Mouse (Mus musculus): Measurements from ENCODE around the gene Wnt5b. TPM values are rescaled to one million over a fixed set of nuclear protein-coding genes. Genes with fewer than 3 reads are reported as not detected.
"Not testable (repeated sequence)": the region's sequence is repeated elsewhere in the genome, so short reads cannot be mapped to it uniquely, and the experiment has no call there.

Gene Wnt5b
- polyA plus RNA-seq, 1 experiment from 2014 or later, result 5.0 TPM

DNA sequence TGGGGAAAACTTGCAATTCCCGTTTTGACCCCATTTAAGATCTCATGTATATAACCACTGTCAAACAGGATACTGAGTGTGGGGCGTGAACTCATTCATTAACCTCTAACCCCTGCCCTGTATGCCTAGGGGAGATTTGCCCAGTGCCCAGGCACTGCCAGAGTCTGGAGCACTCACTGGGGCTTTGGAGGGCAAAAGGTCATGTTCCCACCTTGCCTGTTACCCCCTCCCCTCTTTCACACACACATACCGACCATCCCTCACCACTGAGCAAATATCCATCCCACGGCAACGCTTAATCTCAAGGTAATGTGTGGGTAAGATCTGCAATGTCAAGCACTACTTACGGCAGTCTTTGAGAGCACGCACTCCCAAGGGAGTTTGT is 51.5 kb downstream of the Wnt5b start:
- ATAC-seq (ENCODE audit: low FRiP score), result no peak
- Histone ChIP-seq H3K9ac (no peak overlapping the region), H3K9me3 (no peaks in the 10 kb centered on the region), H3K36me3 (no peaks in the 10 kb centered on the region), H3K27me3 (no peaks in the 10 kb centered on the region), H3K4me2 (no peak overlapping the region), H3K4me3 (no peak overlapping the region), H3K4me1 (replicated peaks) (peaks cover 31% of the 10 kb centered on the region), H3K27ac (no peak overlapping the region)
- WGBS, result 18% methylated on average over 7 of the region's 7 CpGs

DNA sequence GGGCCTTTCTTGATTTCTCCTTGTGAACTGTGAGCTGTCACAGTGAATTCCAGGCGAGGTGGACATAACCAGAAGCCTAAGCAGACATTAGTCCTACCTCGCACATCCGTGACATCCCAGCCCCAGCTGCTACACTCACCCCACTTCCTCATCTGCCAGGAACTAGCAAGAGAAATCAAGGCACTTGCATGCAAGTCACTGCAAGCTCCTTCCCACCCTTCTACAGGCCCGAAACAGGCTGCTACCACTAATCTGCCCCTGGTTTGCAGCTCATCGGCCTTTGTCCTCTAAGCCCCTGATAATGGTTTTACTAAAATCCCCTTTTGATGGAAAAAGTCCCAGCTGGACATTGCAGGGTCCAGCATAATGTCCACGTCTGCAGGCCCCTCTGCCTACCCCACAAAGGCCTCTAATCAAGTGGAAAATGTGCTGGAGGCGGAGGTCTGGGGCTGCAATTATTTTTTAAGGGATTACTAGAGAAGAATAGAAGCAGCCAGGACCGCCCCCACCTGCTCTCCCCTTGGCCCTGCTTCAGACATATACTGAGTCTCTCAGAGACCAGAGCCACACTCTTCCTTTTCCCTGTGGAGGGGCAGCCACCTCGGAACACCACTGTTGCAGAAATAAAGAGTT is 52.0 kb downstream of the Wnt5b start:
- no peak for ATAC-seq (ENCODE audit: low FRiP score)
- H3K9me3 ChIP-seq, result no peaks in the 10 kb centered on the region
- no peak overlapping the region for H3K9ac ChIP-seq
- no peak overlapping the region for H3K27ac ChIP-seq
- H3K36me3 ChIP-seq, result no peaks in the 10 kb centered on the region
- WGBS, result 28% methylated on average over 9 of the region's 9 CpGs
- peaks cover 31% of the 10 kb centered on the region for H3K4me1 ChIP-seq (replicated peaks)
- H3K4me3 ChIP-seq, result no peak overlapping the region
- no peak overlapping the region for H3K4me2 ChIP-seq
- no peaks in the 10 kb centered on the region for H3K27me3 ChIP-seq

DNA sequence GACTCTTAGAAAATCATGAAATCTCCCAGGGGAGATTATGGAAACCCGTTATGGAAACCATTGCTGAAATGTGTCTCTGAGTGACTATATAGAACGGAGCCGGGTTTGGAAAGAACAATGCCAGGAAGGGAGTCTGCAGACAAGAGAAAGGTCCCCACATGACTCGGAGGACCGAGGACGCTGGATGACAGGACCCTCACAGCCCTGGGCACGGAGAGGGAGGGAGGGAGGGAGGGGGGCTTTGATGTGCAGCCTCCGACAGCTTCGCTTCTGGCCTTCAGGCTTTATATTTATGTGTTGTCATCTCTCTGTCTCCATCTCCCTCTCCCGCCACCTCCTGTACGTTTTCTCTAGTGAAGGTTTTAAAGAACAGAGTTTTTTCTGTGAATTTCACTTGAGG is 53.1 kb downstream of the Wnt5b start:
- Histone ChIP-seq H3K9ac (peak overlapping the region; percentile 63), H3K9me3 (no peaks in the 10 kb centered on the region), H3K27ac (no peak overlapping the region), H3K4me3 (peak overlapping the region; percentile 22; the same call in 1 of the 2 replicates), H3K4me1 (replicated peaks) (peaks cover 37% of the 10 kb centered on the region), H3K4me2 (peak overlapping the region; percentile 47), H3K36me3 (no peaks in the 10 kb centered on the region), H3K27me3 (no peaks in the 10 kb centered on the region)
- ATAC-seq (ENCODE audit: low FRiP score), result no peak
- 9% methylated on average over 11 of the region's 11 CpGs for WGBS

DNA sequence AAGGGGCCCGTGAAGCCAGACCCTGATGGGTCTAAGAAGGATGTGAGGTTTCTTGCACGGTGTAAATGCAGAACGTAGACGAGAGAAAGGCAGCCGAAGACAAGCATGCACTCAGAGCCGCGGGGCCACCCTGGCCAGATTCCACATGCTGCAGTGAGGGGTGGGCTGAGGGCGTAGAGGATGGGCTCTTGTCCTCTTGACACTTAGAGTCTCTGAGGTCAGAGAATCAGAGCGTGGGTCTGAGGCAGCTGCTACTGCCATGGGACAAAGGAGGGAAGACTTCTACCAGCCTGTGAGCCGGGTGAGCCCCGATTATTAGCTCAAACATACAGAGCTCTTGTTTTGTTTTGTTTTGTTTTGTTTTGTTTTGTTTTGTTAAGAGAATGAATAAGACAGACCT is 53.6 kb downstream of the Wnt5b start:
- Histone ChIP-seq H3K4me2 (peak overlapping the region; percentile 47), H3K4me3 (peak overlapping the region; percentile 22; the same call in 1 of the 2 replicates), H3K9ac (peak overlapping the region; percentile 63; the same call in 1 of the 2 replicates), H3K27me3 (no peaks in the 10 kb centered on the region), H3K4me1 (replicated peaks) (peaks cover 41% of the 10 kb centered on the region), H3K27ac (no peak overlapping the region), H3K9me3 (no peaks in the 10 kb centered on the region), H3K36me3 (no peaks in the 10 kb centered on the region)
- ATAC-seq (ENCODE audit: low FRiP score), result no peak
- WGBS, result 8% methylated on average over 11 of the region's 11 CpGs

DNA sequence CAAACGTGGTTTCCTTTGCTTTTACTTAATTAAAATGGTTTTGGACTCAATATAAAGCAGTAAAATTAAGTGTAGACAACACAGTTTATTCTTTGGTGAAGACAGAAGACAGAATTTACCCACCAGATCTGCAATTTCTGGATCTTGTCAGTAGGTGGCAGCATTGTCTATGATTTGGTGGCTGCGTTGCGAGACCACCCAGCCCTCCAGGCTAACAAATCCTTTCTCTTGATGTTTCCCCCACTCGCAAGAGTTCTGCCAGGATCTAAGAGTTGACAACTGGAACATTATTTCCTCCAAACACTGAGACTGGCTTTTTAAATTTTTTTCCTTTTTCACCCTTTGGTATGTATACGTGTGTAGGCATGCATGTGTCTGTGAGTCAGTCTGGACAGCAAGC is 54.4 kb downstream of the Wnt5b start:
- H3K27ac ChIP-seq, result no peak overlapping the region
- no peaks in the 10 kb centered on the region for H3K9me3 ChIP-seq
- H3K27me3 ChIP-seq, result no peaks in the 10 kb centered on the region
- peaks cover 48% of the 10 kb centered on the region for H3K4me1 ChIP-seq (replicated peaks)
- H3K36me3 ChIP-seq, result peaks cover under 1% of the 10 kb centered on the region; the same call in 1 of the 2 replicates
- WGBS, result 8% methylated on average over 5 of the region's 5 CpGs
- no peak overlapping the region for H3K4me3 ChIP-seq
- H3K4me2 ChIP-seq, result no peak overlapping the region; the same call in 1 of the 2 replicates
- no peak overlapping the region for H3K9ac ChIP-seq
- 0 out of 2 replicates have a peak, but pooled peaks have one; percentile 19 for ATAC-seq (ENCODE audit: low FRiP score)

DNA sequence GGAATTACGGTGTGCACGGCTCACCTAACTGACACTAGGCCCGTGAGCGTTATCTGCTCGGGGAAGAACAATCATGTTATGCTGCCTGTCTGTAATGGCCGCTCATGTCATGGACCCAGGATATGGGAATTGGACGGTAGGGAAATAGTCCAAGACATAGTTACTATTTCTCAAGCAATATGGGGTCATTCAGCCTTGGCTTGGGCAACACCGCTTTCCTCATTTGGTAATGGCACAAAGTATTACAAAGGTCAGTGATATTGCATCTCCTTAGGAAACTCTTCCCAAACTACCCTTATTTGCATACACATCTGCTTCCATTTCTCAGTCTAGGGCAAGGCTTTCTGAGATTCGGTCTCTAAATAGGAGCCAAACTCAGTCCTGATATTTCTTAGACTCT is 56.5 kb downstream of the Wnt5b start:
- no peaks in the 10 kb centered on the region for H3K9me3 ChIP-seq
- H3K27ac ChIP-seq, result no peak overlapping the region
- 92% methylated on average over 9 of the region's 9 CpGs for WGBS
- no peak overlapping the region for H3K4me2 ChIP-seq
- H3K4me1 ChIP-seq (replicated peaks), result peaks cover 63% of the 10 kb centered on the region
- H3K9ac ChIP-seq, result no peak overlapping the region
- H3K27me3 ChIP-seq, result no peaks in the 10 kb centered on the region
- ATAC-seq (ENCODE audit: low FRiP score), result no peak
- H3K4me3 ChIP-seq, result no peak overlapping the region
- peaks cover 8% of the 10 kb centered on the region for H3K36me3 ChIP-seq

DNA sequence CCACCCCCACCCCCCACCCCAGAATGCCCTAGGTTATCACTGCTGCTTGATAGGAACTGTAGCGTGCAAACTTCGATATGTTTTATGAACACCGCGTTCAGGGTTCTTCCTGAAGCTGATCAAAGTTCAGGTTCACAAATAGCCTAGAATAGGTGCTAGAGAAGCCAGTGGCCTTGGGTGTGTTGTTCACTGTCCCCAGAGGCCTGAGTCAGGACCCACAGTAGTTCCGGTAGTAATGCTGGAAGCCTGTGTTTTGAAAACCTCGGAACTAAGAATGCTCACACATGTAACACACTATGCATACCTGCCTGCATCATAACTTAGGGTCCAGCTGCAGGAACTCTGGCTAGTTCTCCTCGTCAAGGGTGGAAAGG is 57.1 kb downstream of the Wnt5b start:
- Histone ChIP-seq H3K9me3 (no peaks in the 10 kb centered on the region), H3K27me3 (no peaks in the 10 kb centered on the region), H3K4me3 (no peak overlapping the region), H3K4me1 (replicated peaks) (peaks cover 62% of the 10 kb centered on the region), H3K27ac (no peak overlapping the region), H3K9ac (no peak overlapping the region), H3K36me3 (peaks cover 8% of the 10 kb centered on the region), H3K4me2 (no peak overlapping the region)
- no peak for ATAC-seq (ENCODE audit: low FRiP score)
- WGBS, result 96% methylated on average over 7 of the region's 7 CpGs

DNA sequence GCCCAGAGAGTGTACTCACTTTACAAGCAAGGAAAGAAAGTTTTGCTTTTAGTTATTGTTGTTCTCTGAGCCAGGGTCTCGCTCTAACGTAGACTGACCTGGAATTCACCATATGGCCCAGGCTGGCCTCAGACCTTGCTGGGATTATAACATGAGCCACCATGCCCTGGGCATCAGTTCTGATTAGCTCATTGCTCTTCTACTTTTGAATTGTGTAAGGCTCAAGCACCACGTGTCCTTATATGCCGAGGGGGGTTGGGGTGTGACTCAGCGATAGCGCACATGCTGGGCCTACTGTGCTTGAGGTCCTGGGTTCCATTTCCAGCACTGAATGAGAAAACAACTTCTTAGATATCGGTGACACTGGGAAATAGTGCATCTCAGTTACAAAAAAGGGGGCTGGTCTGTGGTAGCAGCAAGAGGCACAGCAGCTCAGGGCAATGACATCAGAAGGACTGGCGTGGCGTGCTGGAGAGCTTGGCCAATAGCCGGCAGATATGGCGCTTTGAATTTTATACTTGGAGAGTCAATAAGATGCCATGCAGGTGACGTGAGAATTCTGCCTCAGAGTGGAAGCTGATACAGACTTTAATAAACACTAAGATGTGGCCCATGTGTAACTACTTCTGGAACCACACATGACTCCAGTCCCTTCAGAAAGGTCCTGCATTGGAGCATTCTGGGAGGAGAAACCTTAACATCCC is 57.6 kb downstream of the Wnt5b start:
- Histone ChIP-seq H3K27me3 (no peaks in the 10 kb centered on the region), H3K9ac (no peak overlapping the region), H3K4me2 (no peak overlapping the region), H3K4me1 (replicated peaks) (peaks cover 64% of the 10 kb centered on the region), H3K4me3 (no peak overlapping the region), H3K36me3 (peaks cover 8% of the 10 kb centered on the region), H3K27ac (no peak overlapping the region), H3K9me3 (no peaks in the 10 kb centered on the region)
- ATAC-seq (ENCODE audit: low FRiP score), result no peak
- 90% methylated on average over 12 of the region's 12 CpGs for WGBS

DNA sequence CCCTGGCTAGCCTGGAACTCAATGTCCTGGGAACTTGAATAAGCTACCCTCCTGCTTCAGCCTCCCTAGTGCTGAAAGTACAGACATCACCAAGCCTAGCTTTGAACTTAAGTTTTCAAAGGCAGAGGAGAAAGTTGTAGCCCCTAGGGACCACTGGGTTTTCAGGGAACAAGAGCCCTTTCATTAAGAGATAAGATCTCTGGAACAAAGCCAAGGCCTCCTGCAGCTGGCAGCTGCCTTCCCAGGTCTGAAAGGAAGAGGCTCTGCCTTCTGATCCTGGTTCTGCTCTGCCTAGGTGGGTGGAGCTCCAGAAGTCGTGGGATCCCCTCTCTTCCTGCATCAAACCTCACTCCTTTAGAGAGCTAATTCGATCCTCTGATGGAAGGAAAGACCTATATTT is 58.7 kb downstream of the Wnt5b start:
- peaks cover 63% of the 10 kb centered on the region for H3K4me1 ChIP-seq (replicated peaks)
- no peak overlapping the region; the same call in 1 of the 2 replicates for H3K9ac ChIP-seq
- H3K36me3 ChIP-seq, result peaks cover 8% of the 10 kb centered on the region
- no peak overlapping the region for H3K4me2 ChIP-seq
- H3K27me3 ChIP-seq, result no peaks in the 10 kb centered on the region
- H3K4me3 ChIP-seq, result no peak overlapping the region
- H3K9me3 ChIP-seq, result no peaks in the 10 kb centered on the region
- ATAC-seq (ENCODE audit: low FRiP score), result no peak
- H3K27ac ChIP-seq, result peak overlapping the region; percentile 56; the same call in 1 of the 2 replicates
- 18% methylated on average over 2 of the region's 2 CpGs for WGBS

DNA sequence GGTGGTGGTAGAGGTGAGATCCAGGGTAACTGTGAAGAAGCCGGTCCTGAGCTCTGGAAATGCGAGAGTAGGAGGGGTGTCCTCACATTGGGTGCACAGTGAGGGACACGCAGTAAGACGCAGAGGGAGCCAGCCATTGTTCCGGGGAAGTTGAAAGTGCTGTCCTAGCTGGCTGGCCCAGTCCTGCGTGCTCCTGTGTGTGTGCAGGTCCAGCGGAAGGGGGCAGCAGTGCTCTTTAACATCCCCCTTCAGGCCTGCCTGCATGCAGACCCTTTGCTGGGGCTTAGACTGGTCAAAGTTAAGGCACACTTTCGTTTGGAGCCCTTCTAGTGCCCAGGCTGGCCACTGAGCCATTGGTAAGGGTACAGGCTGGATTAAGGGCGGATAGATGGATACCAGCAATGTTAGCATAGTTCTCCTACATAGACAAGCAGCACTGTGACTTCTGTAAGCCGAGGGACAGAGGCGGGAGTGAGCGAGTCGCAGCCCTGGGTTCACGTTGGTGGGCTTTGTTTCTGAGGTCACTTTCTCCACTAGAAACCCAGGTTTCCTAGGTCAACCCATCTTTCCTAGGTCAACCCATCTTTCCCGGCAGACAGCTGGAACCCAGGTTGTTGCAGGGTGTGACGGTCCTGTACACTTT is 61.1 kb downstream of the Wnt5b start:
- Histone ChIP-seq H3K4me1 (replicated peaks) (peaks cover 69% of the 10 kb centered on the region), H3K27ac (no peak overlapping the region), H3K4me2 (peak overlapping the region; percentile 100), H3K9ac (peak overlapping the region; percentile 66), H3K9me3 (no peaks in the 10 kb centered on the region), H3K27me3 (no peaks in the 10 kb centered on the region), H3K4me3 (peak overlapping the region; percentile 88), H3K36me3 (peaks cover 8% of the 10 kb centered on the region)
- 37% methylated on average over 16 of the region's 16 CpGs for WGBS
- no peak for ATAC-seq (ENCODE audit: low FRiP score)

DNA sequence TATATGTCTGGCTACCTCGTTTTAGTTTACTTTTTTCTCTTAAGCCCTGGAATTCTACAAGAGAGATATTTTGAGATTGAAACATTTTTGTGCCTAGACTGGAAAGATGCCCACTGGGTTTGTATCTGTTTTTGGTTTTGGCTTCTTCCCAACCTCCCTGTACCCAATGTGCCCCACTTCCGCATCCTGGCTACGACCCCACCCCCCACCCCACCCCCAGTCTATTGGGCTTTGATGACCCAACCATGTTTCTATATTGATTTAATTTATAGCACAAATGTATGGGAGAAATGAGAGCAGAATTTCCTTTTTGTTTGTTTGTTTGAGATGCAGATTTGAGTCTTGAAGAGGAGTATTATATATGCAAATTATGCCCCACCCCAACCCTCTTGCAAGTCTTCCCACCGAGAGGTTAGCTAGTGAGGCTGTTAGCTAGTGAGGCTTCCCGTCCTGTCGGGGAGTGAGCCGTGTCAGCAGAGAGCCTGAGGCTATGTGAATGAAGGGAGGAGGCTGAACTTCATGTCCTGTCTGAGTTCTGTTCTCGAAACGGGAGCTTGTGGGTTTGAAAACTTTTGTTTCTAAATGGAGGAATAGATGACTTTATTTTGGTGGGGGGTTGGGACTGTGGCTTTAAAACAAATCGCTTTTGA is 62.3 kb downstream of the Wnt5b start:
- Histone ChIP-seq H3K4me2 (peak overlapping the region; percentile 100), H3K4me1 (replicated peaks) (peaks cover 75% of the 10 kb centered on the region), H3K4me3 (peak overlapping the region; percentile 88), H3K9ac (peak overlapping the region; percentile 66)
- H3K9me3 ChIP-seq; ATAC-seq (ENCODE audit: low FRiP score); H3K27me3 ChIP-seq; H3K27ac ChIP-seq; H3K36me3 ChIP-seq: not testable (repeated sequence)
- WGBS, result 4% methylated on average over 10 of the region's 10 CpGs

DNA sequence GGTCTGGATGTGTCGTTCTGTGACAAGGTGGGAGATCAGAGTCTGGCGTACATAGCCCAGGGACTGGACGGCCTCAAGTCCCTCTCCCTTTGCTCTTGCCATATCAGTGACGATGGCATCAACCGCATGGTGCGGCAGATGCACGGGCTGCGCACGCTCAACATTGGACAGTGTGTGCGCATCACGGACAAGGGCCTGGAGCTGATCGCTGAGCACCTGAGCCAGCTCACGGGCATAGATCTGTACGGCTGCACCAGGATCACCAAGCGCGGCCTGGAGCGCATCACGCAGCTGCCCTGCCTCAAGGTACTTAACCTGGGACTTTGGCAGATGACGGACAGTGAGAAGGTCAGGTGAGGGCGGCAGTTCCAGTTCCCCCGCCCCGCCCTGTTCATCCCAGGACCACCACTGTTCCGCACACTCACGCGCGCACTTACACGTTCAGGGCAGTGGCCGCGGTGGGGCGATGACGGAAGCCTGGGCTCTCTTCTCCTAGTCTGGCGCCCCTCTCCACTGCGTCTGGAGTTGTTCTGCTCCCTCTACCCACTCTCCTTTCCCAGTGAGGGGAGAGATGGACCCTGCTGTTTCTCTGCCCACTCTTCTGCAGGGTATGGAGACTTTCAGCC is 63.3 kb downstream of the Wnt5b start:
- Histone ChIP-seq H3K27ac (peak overlapping the region; percentile 99), H3K36me3 (peaks cover 8% of the 10 kb centered on the region), H3K9ac (peak overlapping the region; percentile 97), H3K9me3 (no peaks in the 10 kb centered on the region), H3K27me3 (no peaks in the 10 kb centered on the region), H3K4me2 (peak overlapping the region; percentile 100), H3K4me1 (replicated peaks) (peaks cover 67% of the 10 kb centered on the region), H3K4me3 (peak overlapping the region; percentile 88)
- WGBS, result under 1% methylated on average over 33 of the region's 33 CpGs
- ATAC-seq (ENCODE audit: low FRiP score), result peak; percentile 19
